Mouse (Mus musculus) heart, embryonic 10.5 days (tissue): Measurements from ENCODE around the gene Gm17545. TPM values are rescaled to one million over a fixed set of nuclear protein-coding genes. Genes with fewer than 3 reads are reported as not detected.

Experiments used
- DNase-seq: peaks from one replicate; pipeline ENCODE4 v3.0.0-alpha.2; 2017; ENCODE audit warnings: low spot score
- H3K27ac ChIP-seq: fragments of 300-500 bp; sonication (generic); 2 replicates; pipeline ENCODE4 v1.5.1; 2016; ENCODE audit warnings: mild to moderate bottlenecking
- H3K27me3 ChIP-seq: fragments of 300-500 bp; sonication (generic); 2 replicates; pipeline ENCODE4 v1.6.1; 2016; ENCODE audit warnings: mild to moderate bottlenecking; ENCODE audit not compliant: poor library complexity, insufficient read depth, severe bottlenecking
- H3K36me3 ChIP-seq: fragments of 300-500 bp; sonication (generic); 2 replicates; pipeline ENCODE4 v1.6.1; 2016; ENCODE audit warnings: mild to moderate bottlenecking, moderate library complexity
- H3K4me1 ChIP-seq: fragments of 300-500 bp; sonication (generic); 2 replicates; pipeline ENCODE4 v1.6.1; 2016; ENCODE audit warnings: mild to moderate bottlenecking
- H3K4me3 ChIP-seq: fragments of 300-500 bp; sonication (generic); 2 replicates; pipeline ENCODE4 v1.5.1; 2016; ENCODE audit warnings: mild to moderate bottlenecking, moderate library complexity
- H3K9me3 ChIP-seq: fragments of 300-500 bp; sonication (generic); 2 replicates; pipeline ENCODE4 v1.6.1; 2016; ENCODE audit warnings: mild to moderate bottlenecking, moderate library complexity
- WGBS: fragments of 180-500 bp; shearing (Covaris S2); methylation state at CpG from one replicate; pipeline ENCODE4 v1.1.7; 2016; 5-methylcytosine and 5-hydroxymethylcytosine counted together
- polyA plus RNA-seq: library from polyadenylated mRNA; unstranded; fragments of >200 nt; fragmentation: Nextera tagmentation; extraction: Ambion mirVana; gene quantifications from 2 replicates; pipeline ENCODE4 v1.2.1, GENCODE M21; 2016

The Gm17545 gene
- polyA plus RNA-seq, 1 experiment from 2014 or later = not detected

- H3K27me3 ChIP-seq = no peaks in the 10 kb centered on the region
- H3K4me3 ChIP-seq = no peak overlapping the region
- no peak for DNase-seq
- 90% methylated on average over 4 of the region's 4 CpGs for WGBS
- no peak overlapping the region for H3K27ac ChIP-seq
- H3K9me3 ChIP-seq = no peaks in the 10 kb centered on the region
- peaks cover 19% of the 10 kb centered on the region for H3K4me1 ChIP-seq
- no peaks in the 10 kb centered on the region for H3K36me3 ChIP-seq
Measured at GRCm38 (mm10) chr9:22424719-22425118, 29.4 kb upstream of the Gm17545 start.

GRCm38 (mm10) chr9:22428028-22428665 lies 25.9 kb upstream of the Gm17545 start:
- H3K9me3 ChIP-seq = no peaks in the 10 kb centered on the region
- WGBS = 42% methylated on average over 3 of the region's 4 CpGs

GRCm38 (mm10) chr9:22428666-22429410 lies 25.3 kb upstream of the Gm17545 start:
- 84% methylated on average over 14 of the region's 14 CpGs for WGBS
- H3K4me3 ChIP-seq = no peak overlapping the region
- no peak overlapping the region for H3K27ac ChIP-seq
- DNase-seq = peak; percentile 53
- H3K4me1 ChIP-seq = peaks cover 16% of the 10 kb centered on the region
- no peaks in the 10 kb centered on the region for H3K27me3 ChIP-seq
- H3K9me3 ChIP-seq = no peaks in the 10 kb centered on the region
- peaks cover 3% of the 10 kb centered on the region; the same call in 1 of the 2 replicates for H3K36me3 ChIP-seq

More at GRCm38 (mm10) chr9:22428028-22428665, 25.9 kb upstream of the Gm17545 start:
- no peak for DNase-seq
- H3K4me3 ChIP-seq = no peak overlapping the region
- peaks cover 21% of the 10 kb centered on the region for H3K4me1 ChIP-seq
- H3K27ac ChIP-seq = no peak overlapping the region
- no peaks in the 10 kb centered on the region for H3K27me3 ChIP-seq
- H3K36me3 ChIP-seq = peaks cover 3% of the 10 kb centered on the region; the same call in 1 of the 2 replicates

DNA sequence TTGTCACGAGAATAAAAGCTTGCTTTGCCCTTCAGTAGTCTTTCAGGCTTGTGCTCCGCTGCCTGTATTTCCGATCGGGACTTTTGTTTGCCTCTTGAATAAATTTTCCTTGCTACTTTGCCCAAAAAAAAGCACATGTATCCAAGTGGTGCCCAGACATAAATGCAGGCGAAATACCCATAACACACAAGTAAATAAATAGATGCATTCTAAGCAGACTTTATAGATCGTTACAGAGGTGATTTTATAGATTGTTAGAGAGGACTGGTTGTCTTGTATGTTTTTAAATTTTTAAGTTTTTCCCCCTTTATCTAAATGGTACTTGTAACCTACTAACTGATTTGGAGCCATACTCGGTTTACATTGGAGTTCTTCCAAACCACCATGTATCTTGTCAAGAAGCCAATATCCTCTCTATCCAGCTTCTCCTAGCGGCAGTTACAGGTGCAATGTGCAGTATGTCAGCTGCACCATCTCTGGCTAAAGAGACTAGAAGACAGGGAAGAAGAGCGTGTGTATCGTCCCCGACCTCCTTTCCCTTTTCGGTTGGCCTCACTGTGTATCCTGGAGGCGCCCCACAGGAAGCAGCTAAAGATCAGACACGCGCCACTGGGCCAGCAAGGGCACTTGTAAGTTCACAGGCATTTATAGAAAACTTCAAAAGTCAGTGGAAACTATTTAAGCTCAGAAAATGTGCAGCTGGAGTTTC lies 24.4 kb upstream of the Gm17545 start:
- DNase-seq = peak; percentile 68
- no peak overlapping the region for H3K27ac ChIP-seq
- H3K4me3 ChIP-seq = no peak overlapping the region
- H3K4me1 ChIP-seq = peaks cover 11% of the 10 kb centered on the region
- no peaks in the 10 kb centered on the region for H3K27me3 ChIP-seq
- no peaks in the 10 kb centered on the region for H3K9me3 ChIP-seq
- WGBS = 73% methylated on average over 15 of the region's 15 CpGs
- peaks cover 3% of the 10 kb centered on the region; the same call in 1 of the 2 replicates for H3K36me3 ChIP-seq

GRCm38 (mm10) chr9:22430315-22430840 lies 23.7 kb upstream of the Gm17545 start:
- peaks cover 11% of the 10 kb centered on the region for H3K4me1 ChIP-seq
- 34% methylated on average over 5 of the region's 5 CpGs for WGBS
- DNase-seq = peak; percentile 51
- H3K36me3 ChIP-seq = peaks cover 3% of the 10 kb centered on the region; the same call in 1 of the 2 replicates
- no peak overlapping the region for H3K4me3 ChIP-seq
- H3K9me3 ChIP-seq = no peaks in the 10 kb centered on the region
- H3K27me3 ChIP-seq = no peaks in the 10 kb centered on the region
- no peak overlapping the region for H3K27ac ChIP-seq

DNA sequence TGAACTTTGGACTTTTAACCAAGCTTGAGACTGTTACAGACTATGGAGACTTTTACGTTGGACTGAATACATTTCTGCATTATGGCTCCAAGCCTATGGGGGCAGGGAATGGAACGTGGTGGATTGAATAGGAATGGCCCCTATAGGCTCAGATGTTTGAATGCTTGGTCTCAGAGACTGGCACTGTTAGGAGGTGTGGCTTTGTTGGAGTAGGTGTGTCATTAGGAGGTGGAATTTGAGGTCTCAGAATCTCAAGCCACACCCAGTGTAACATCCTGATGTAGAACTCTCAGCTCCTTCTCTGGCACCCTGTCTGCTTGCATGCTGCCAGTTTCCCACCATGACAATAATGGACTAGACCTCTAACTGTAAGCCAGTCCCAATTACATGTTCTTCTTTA lies 20.9 kb upstream of the Gm17545 start:
- WGBS = 81% methylated on average over 2 of the region's 2 CpGs

GRCm38 (mm10) chr9:22434101-22434500 lies 20.0 kb upstream of the Gm17545 start:
- Histone ChIP-seq H3K27ac (no peak overlapping the region), H3K4me3 (no peak overlapping the region), H3K4me1 (peaks cover 6% of the 10 kb centered on the region), H3K9me3 (no peaks in the 10 kb centered on the region), H3K36me3 (peaks cover 3% of the 10 kb centered on the region; the same call in 1 of the 2 replicates), H3K27me3 (no peaks in the 10 kb centered on the region)
- WGBS = 87% methylated on average over 2 of the region's 2 CpGs
- no peak for DNase-seq

More for the DNA sequence above, 20.9 kb upstream of the Gm17545 start:
- Histone ChIP-seq H3K36me3 (peaks cover 3% of the 10 kb centered on the region; the same call in 1 of the 2 replicates), H3K9me3 (no peaks in the 10 kb centered on the region), H3K27ac (no peak overlapping the region), H3K4me3 (no peak overlapping the region), H3K27me3 (no peaks in the 10 kb centered on the region), H3K4me1 (peaks cover 10% of the 10 kb centered on the region)
- no peak for DNase-seq

- Histone ChIP-seq H3K4me3 (no peak overlapping the region), H3K27me3 (no peaks in the 10 kb centered on the region), H3K9me3 (0 out of 2 replicates have a peak, but pooled peaks cover 3% of the 10 kb centered on the region), H3K4me1 (no peaks in the 10 kb centered on the region), H3K36me3 (peaks cover 5% of the 10 kb centered on the region; the same call in 1 of the 2 replicates), H3K27ac (no peak overlapping the region)
- 58% methylated on average over 1 of the region's 1 CpGs for WGBS
- DNase-seq = no peak
Measured at GRCm38 (mm10) chr9:22438826-22439225, 15.3 kb upstream of the Gm17545 start.

- 0 out of 2 replicates have a peak, but pooled peaks cover 3% of the 10 kb centered on the region for H3K9me3 ChIP-seq
Measured at GRCm38 (mm10) chr9:22443157-22443556, 10.9 kb upstream of the Gm17545 start.

DNA sequence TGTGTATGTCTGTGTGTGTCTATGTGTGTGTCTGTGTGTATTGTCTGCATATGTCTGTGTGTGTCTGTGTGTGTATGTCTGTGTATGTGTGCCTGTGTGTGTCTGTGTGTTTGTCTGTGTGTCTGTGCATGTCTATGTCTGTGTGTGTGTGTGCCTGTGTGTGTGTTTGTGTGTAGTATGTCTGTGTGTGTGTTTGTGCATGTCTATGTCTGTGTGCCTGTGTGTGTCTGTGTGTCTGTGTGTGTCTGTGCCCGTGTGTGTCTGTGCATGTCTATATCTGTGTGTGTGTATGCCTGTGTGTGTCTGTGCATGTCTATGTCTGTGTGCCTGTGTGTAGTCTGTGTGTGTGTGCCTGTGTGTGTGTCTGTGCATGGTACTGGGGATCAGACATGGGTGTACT lies 9.0 kb upstream of the Gm17545 start:
- Histone ChIP-seq H3K27me3 (no peaks in the 10 kb centered on the region), H3K36me3 (peaks cover 44% of the 10 kb centered on the region), H3K4me3 (no peak overlapping the region), H3K9me3 (0 out of 2 replicates have a peak, but pooled peaks cover 3% of the 10 kb centered on the region), H3K27ac (no peak overlapping the region), H3K4me1 (no peaks in the 10 kb centered on the region)
- no peak for DNase-seq
- 81% methylated on average over 1 of the region's 1 CpGs for WGBS

More at GRCm38 (mm10) chr9:22443157-22443556, 10.9 kb upstream of the Gm17545 start:
- H3K36me3 ChIP-seq = peaks cover 26% of the 10 kb centered on the region
- H3K27me3 ChIP-seq = no peaks in the 10 kb centered on the region
- no peak overlapping the region for H3K4me3 ChIP-seq
- no peaks in the 10 kb centered on the region for H3K4me1 ChIP-seq
- no peak for DNase-seq
- no peak overlapping the region for H3K27ac ChIP-seq
- WGBS = 84% methylated on average over 10 of the region's 10 CpGs

GRCm38 (mm10) chr9:22447213-22447612 lies 6.9 kb upstream of the Gm17545 start:
- WGBS = 92% methylated on average over 5 of the region's 5 CpGs
- Histone ChIP-seq H3K4me3 (no peak overlapping the region), H3K9me3 (no peaks in the 10 kb centered on the region), H3K4me1 (no peaks in the 10 kb centered on the region), H3K27ac (no peak overlapping the region), H3K27me3 (no peaks in the 10 kb centered on the region), H3K36me3 (peaks cover 60% of the 10 kb centered on the region)
- DNase-seq = no peak

- Histone ChIP-seq H3K9me3 (no peaks in the 10 kb centered on the region), H3K4me1 (no peaks in the 10 kb centered on the region), H3K27me3 (no peaks in the 10 kb centered on the region), H3K27ac (no peak overlapping the region), H3K4me3 (no peak overlapping the region), H3K36me3 (peaks cover 72% of the 10 kb centered on the region)
- 85% methylated on average over 13 of the region's 13 CpGs for WGBS
- no peak for DNase-seq
Measured at GRCm38 (mm10) chr9:22448420-22448819, 5.7 kb upstream of the Gm17545 start.
